Mouse (Mus musculus) CH12.LX (cell line): ENCODE results near the gene Jam2. TPM values are rescaled to one million over a fixed set of nuclear protein-coding genes. Genes with fewer than 3 reads are reported as not detected.
A peak's percentile ranks its signal among the peaks of the same experiment; 100 is the strongest.

Source experiments
- DNase-seq: peaks from one replicate; pipeline ENCODE4 v3.0.0-alpha.2; 2013; ENCODE audit errors: extremely low read depth
- H3K27ac ChIP-seq: 2 replicates; pipeline ENCODE4 v1.5.1; 2012; ENCODE audit warnings: low read depth, mild to moderate bottlenecking, control low read depth, moderate library complexity; ENCODE audit not compliant: insufficient read depth
- H3K27me3 ChIP-seq: replicated peaks from 2 replicates; pipeline ENCODE3; 2012; ENCODE audit warnings: inconsistent platforms
- H3K36me3 ChIP-seq, 2 experiments: replicated peaks in 1 of 2; 2 replicates each; pipeline versions ENCODE3 to v1.6.1; 2012; ENCODE audit warnings: inconsistent platforms in 1 of 2, low read length in 1 of 2, mild to moderate bottlenecking in 1 of 2, mixed read lengths in 1 of 2, moderate library complexity in 1 of 2; ENCODE audit not compliant: control insufficient read depth in 1 of 2, insufficient read depth in 1 of 2
- H3K4me1 ChIP-seq, 2 experiments: 2 replicates each; pipeline ENCODE4 v1.6.1; 2012; ENCODE audit warnings: inconsistent platforms in 1 of 2, moderate library complexity in 1 of 2; ENCODE audit not compliant: insufficient read depth in 2 of 2, control insufficient read depth in 1 of 2
- H3K4me2 ChIP-seq: 2 replicates; pipeline ENCODE4 v1.6.1; 2012; ENCODE audit warnings: low read depth, mild to moderate bottlenecking, control low read depth; ENCODE audit not compliant: poor library complexity, insufficient read depth, severe bottlenecking
- H3K4me3 ChIP-seq, 3 experiments: fragments of 150-350 bp in 1 of 3; sonication (generic) in 1 of 3; replicated peaks in 1 of 3; 2 replicates each; pipeline versions ENCODE3 to v1.5.1; 2011 to 2012; ENCODE audit warnings: low read depth in 2 of 3, low read length in 2 of 3, mild to moderate bottlenecking in 2 of 3, moderate library complexity in 2 of 3, control low read depth in 1 of 3, improper control_type of control experiment in 1 of 3, inconsistent platforms in 1 of 3, mixed read lengths in 1 of 3; ENCODE audit not compliant: poor library complexity in 1 of 3
- H3K79me2 ChIP-seq: replicated peaks from 2 replicates; pipeline ENCODE4 v1.6.1; 2012; ENCODE audit warnings: mild to moderate bottlenecking, moderate library complexity; ENCODE audit not compliant: control insufficient read depth, poor library complexity, insufficient read depth, severe bottlenecking; ENCODE audit errors: extremely low read depth
- H3K9ac ChIP-seq: 2 replicates; pipeline ENCODE4 v1.6.1; 2012; ENCODE audit warnings: low read depth, mild to moderate bottlenecking, control low read depth, moderate library complexity; ENCODE audit not compliant: insufficient read depth
- H3K9me3 ChIP-seq: replicated peaks from 2 replicates; pipeline ENCODE3; 2012; ENCODE audit warnings: low read length, inconsistent platforms, mixed read lengths
- CTCF ChIP-seq, 2 experiments: IDR thresholded peaks in 1 of 2; conservative IDR thresholded peaks in 1 of 2; 2 replicates each; pipeline ENCODE4 v1.5.1; 2011 to 2012; ENCODE audit warnings: low read depth in 2 of 2, low read length in 2 of 2, improper control_type of control experiment in 1 of 2, inconsistent platforms in 1 of 2, mild to moderate bottlenecking in 1 of 2, moderate library complexity in 1 of 2
- IRF4 ChIP-seq: IDR thresholded peaks from 2 replicates; pipeline ENCODE4 v1.6.1; 2014; ENCODE audit warnings: low read depth, mild to moderate bottlenecking, inconsistent platforms, low read length, improper control_type of control experiment
- MAX ChIP-seq: IDR thresholded peaks from 2 replicates; pipeline ENCODE4 v1.6.1; 2011; ENCODE audit warnings: low read length, improper control_type of control experiment
- MEF2A ChIP-seq: IDR thresholded peaks from 2 replicates; pipeline ENCODE4 v1.6.1; 2014; ENCODE audit warnings: low read depth, mild to moderate bottlenecking, inconsistent platforms, low read length, improper control_type of control experiment, borderline replicate concordance
- MYC ChIP-seq: IDR thresholded peaks from 2 replicates; pipeline ENCODE4 v1.6.1; 2011; ENCODE audit warnings: low read depth, mild to moderate bottlenecking, improper control_type of control experiment, low read length
- POLR2A ChIP-seq: IDR thresholded peaks from 2 replicates; pipeline ENCODE4 v1.6.1; 2011; ENCODE audit warnings: low read depth, mild to moderate bottlenecking, improper control_type of control experiment, low read length
- RAD21 ChIP-seq: IDR thresholded peaks from 2 replicates; pipeline ENCODE4 v1.6.1; 2011; ENCODE audit warnings: low read depth, mild to moderate bottlenecking, low read length, improper control_type of control experiment, moderate library complexity
- SIN3A ChIP-seq: IDR thresholded peaks from 2 replicates; pipeline ENCODE4 v1.6.1; 2012; ENCODE audit warnings: low read length, improper control_type of control experiment, inconsistent platforms
- SMC3 ChIP-seq: IDR thresholded peaks from 2 replicates; pipeline ENCODE4 v1.6.1; 2011; ENCODE audit warnings: low read depth, low read length, improper control_type of control experiment
- ZMIZ1 ChIP-seq: IDR thresholded peaks from 2 replicates; pipeline ENCODE4 v1.6.1; 2012; ENCODE audit warnings: low read depth, mild to moderate bottlenecking, inconsistent platforms, low read length, improper control_type of control experiment
- dilution Hi-C: fragments of 300-500 bp; cut with MboI; formaldehyde crosslinking; loops from 2 replicates; pipeline ENCODE4 v1.14.3; 2020; ENCODE audit warnings: low sequenced_read_pairs; ENCODE audit not compliant: extremely low pct_unique_long_range_greater_than_20kb, extremely low pct_ligation_motif_present
- in situ Hi-C: fragments of 300-500 bp; cut with MboI; formaldehyde crosslinking; loops from 3 replicates; pipeline ENCODE4 v1.14.3; 2019; ENCODE audit warnings: low sequenced_read_pairs, low pct_ligation_motif_present, low pct_unique_long_range_greater_than_20kb, mixed read lengths
- polyA plus RNA-seq: library from polyadenylated mRNA; unstranded; fragments of >175 nt; gene quantifications from 2 replicates; pipeline ENCODE4 v1.2.1, GENCODE M21; 2012; ENCODE audit warnings: low read depth; ENCODE audit not compliant: insufficient read length
- total RNA-seq, 2 experiments: library from RNA; depleted of rRNA; stranded (reverse); fragments of 300-350 nt in 1 of 2; fragments of >200 nt in 1 of 2; gene quantifications; 2 replicates each; pipeline ENCODE4 v1.2.3; 2012 to 2014

Gene Jam2
- total and polyA plus RNA-seq, 3 experiments: 0.08 to 0.09 TPM; not detected in 1

GRCm38 (mm10) chr16:84775356-84775755, 1.4 kb downstream of the Jam2 start:
- H3K4me3 ChIP-seq: no peak overlapping the region
- in situ Hi-C loops: no loop called here

GRCm38 (mm10) chr16:84776089-84776784, 2.3 kb downstream of the Jam2 start:
- Histone ChIP-seq H3K4me1 (no peaks in the 10 kb centered on the region), H3K9me3 (no peaks in the 10 kb centered on the region), H3K27me3 (no peaks in the 10 kb centered on the region), H3K27ac (no peak overlapping the region), H3K4me3 (no peak overlapping the region), H3K4me2 (no peak overlapping the region), H3K79me2 (no peaks in the 10 kb centered on the region), H3K36me3 (peaks cover 0 to 2% of the 10 kb centered on the region in 2 experiments), H3K9ac (no peak overlapping the region)
- dilution Hi-C loops: no loop called here
- no peak for DNase-seq
- TF ChIP-seq CTCF (conservative IDR thresholded peaks at IDR 0.05 in 1 of 2, IDR thresholded peaks at IDR 0.05 in 1 of 2; ENCODE audit: low read depth in 2 of 2, low read length in 2 of 2) (peak in 1 of 2 experiments; percentile 78; a peak in 2 of 4 replicates), POLR2A (no peak), SIN3A (no peak), MAX (0 out of 2 replicates have a peak, but pooled peaks have one; percentile 35), SMC3 (peak; percentile 69), MEF2A (no peak), IRF4 (no peak), RAD21 (peak; percentile 77)
- in situ Hi-C loops: no loop called here

More at GRCm38 (mm10) chr16:84775356-84775755, 1.4 kb downstream of the Jam2 start:
- no peak overlapping the region for H3K27ac ChIP-seq
- no peak overlapping the region for H3K9ac ChIP-seq
- no peak for DNase-seq
- no peaks in the 10 kb centered on the region for H3K79me2 ChIP-seq
- H3K27me3 ChIP-seq: no peaks in the 10 kb centered on the region
- no peak overlapping the region for H3K4me2 ChIP-seq
- no peak for TF ChIP-seq ZMIZ1
- H3K4me1 ChIP-seq: no peaks in the 10 kb centered on the region
- dilution Hi-C loops: no loop called here
- peaks cover 0 to 2% of the 10 kb centered on the region in 2 experiments for H3K36me3 ChIP-seq
- no peaks in the 10 kb centered on the region for H3K9me3 ChIP-seq

GRCm38 (mm10) chr16:84778431-84778830, 4.5 kb downstream of the Jam2 start:
- no peak overlapping the region for H3K9ac ChIP-seq
- H3K4me1 ChIP-seq: peaks cover 3 to 8% of the 10 kb centered on the region in 2 experiments; a peak in 3 of 4 replicates
- no peak for DNase-seq
- no peak overlapping the region for H3K4me3 ChIP-seq
- no peaks in the 10 kb centered on the region for H3K9me3 ChIP-seq
- H3K79me2 ChIP-seq: no peaks in the 10 kb centered on the region
- no peaks in the 10 kb centered on the region for H3K27me3 ChIP-seq
- TF ChIP-seq MYC: no peak
- TF ChIP-seq CTCF (conservative IDR thresholded peaks at IDR 0.05 in 1 of 2, IDR thresholded peaks at IDR 0.05 in 1 of 2; ENCODE audit: low read depth in 2 of 2, low read length in 2 of 2): no peak
- TF ChIP-seq ZMIZ1: no peak
- H3K36me3 ChIP-seq: peaks cover 0 to 2% of the 10 kb centered on the region in 2 experiments
- in situ Hi-C loops: no loop called here
- H3K4me2 ChIP-seq: no peak overlapping the region
- dilution Hi-C loops: no loop called here
- no peak overlapping the region for H3K27ac ChIP-seq
